ENCODE assay signal across 30 mouse cellular contexts in the genomic region with DNA sequence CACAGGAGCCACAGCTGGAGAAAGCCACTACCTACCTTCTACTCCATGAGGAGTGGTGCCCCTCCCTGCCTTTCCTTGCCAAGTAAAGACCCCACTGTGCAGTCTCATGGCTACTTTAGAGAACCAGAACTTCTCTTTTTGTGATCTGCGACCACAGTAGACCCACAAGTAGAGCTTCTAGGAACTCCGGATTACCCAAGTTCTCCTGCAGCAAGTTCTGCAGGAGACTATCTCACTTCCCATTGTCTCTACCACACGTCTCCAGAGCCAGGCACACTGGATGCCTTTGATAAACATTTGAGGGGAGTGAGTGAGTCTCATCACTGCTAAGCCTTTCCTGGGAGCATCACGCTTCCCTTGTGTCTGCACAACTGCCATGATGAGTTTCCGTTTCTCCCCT. TPM values are rescaled to one million over a fixed set of nuclear protein-coding genes. Genes with fewer than 3 reads are reported as not detected.
DNase-seq lines count a peak whose midpoint lies in the region; ATAC-seq lines count a peak whose summit lies in the region.
"Had no signal": no experiment of that assay in that cellular context is flagged by ENCODE, and none has a peak within 500 bp of the region (broad histone marks: within the 10 kb centered on the region; RNA-seq: fewer than 3 reads in every experiment).

No protein-coding gene starts in this region.

- ATAC-seq in common myeloid progenitor, adult 5-6 weeks (replicated peaks; ENCODE audit: low read depth, poor library complexity, severe bottlenecking), result peak; percentile 54; the same call in 1 of the 2 replicates
- ATAC-seq in megakaryocyte progenitor cell, adult 5-6 weeks (replicated peaks; ENCODE audit: poor library complexity), result peak; percentile 44
- ATAC-seq: activated CD4-positive, CD25-positive, alpha-beta regulatory T cell, adult 4 months; CD4-positive, CD25-positive, alpha-beta regulatory T cell, adult 4 months; forebrain, embryonic 14.5 days; Patski had no signal

- 81% methylated on average over 5 of the region's 5 CpGs for WGBS in limb, embryonic 10.5 days

- H3K36me3 ChIP-seq in limb, embryonic 10.5 days, result no peaks in the 10 kb centered on the region
- H3K36me3 ChIP-seq: embryonic facial prominence, embryonic 13.5 days; embryonic facial prominence, embryonic 15.5 days; forebrain, embryonic 10.5 days; forebrain, embryonic 12.5 days; G1E had no signal

- H3K27me3 ChIP-seq in limb, embryonic 10.5 days (ENCODE audit: low read depth, poor library complexity, severe bottlenecking), result no peaks in the 10 kb centered on the region
- H3K27me3 ChIP-seq: embryonic facial prominence, embryonic 13.5 days; embryonic facial prominence, embryonic 15.5 days; forebrain, embryonic 12.5 days; Patski had no signal

- DNase-seq in heart, adult 11 months, result peak; percentile 42
- DNase-seq in heart, adult 9 months (ENCODE audit: low spot score in 2 of 2), result no peak
- peak; percentile 7 for DNase-seq in limb, embryonic 10.5 days (ENCODE audit: low spot score)
- no peak for DNase-seq in urinary bladder, postnatal 25 days (ENCODE audit: low spot score)
- no peak for DNase-seq in urinary bladder, adult 18-20 months (ENCODE audit: low spot score in 2 of 2)
- DNase-seq: adrenal gland, adult 8-10 months; adrenal gland, postnatal 14 days; adrenal gland, postnatal 36 days; B cell, adult 2 months; cerebellum, adult 11-12 months; cerebellum, adult 2 months; cerebellum, adult 9-10 months; cerebellum, postnatal 10 days; cerebellum, postnatal 25 days; embryo, embryonic 11 days had no signal

- no peak overlapping the region for H3K27ac ChIP-seq in limb, embryonic 10.5 days
- H3K27ac ChIP-seq: embryonic facial prominence, embryonic 13.5 days; embryonic facial prominence, embryonic 15.5 days; forebrain, embryonic 10.5 days; forebrain, embryonic 12.5 days had no signal

- H3K4me1 ChIP-seq in limb, embryonic 10.5 days, result peaks cover 10% of the 10 kb centered on the region
- H3K4me1 ChIP-seq: embryonic facial prominence, embryonic 13.5 days; embryonic facial prominence, embryonic 15.5 days; forebrain, embryonic 10.5 days; forebrain, embryonic 12.5 days had no signal

- no peaks in the 10 kb centered on the region for H3K9me3 ChIP-seq in limb, embryonic 10.5 days (replicated peaks)
- H3K9me3 ChIP-seq: embryonic facial prominence, embryonic 13.5 days; embryonic facial prominence, embryonic 15.5 days; forebrain, embryonic 10.5 days; forebrain, embryonic 12.5 days had no signal

- no peak overlapping the region for H3K4me3 ChIP-seq in limb, embryonic 10.5 days
- H3K4me3 ChIP-seq: embryonic facial prominence, embryonic 13.5 days; embryonic facial prominence, embryonic 15.5 days; erythroblast, embryonic 14.5 days; forebrain, embryonic 10.5 days; forebrain, embryonic 12.5 days had no signal

RNA-seq across cellular contexts. Expression of a gene that starts 5.9 kb away (rescaled TPM):
- not detected in 2 replicates for total RNA-seq in common myeloid progenitor, adult 5-6 weeks (2017)
- polyA plus RNA-seq in limb, embryonic 10.5 days (2016; fragmentation: Nextera tagmentation; extraction: Ambion mirVana), result not detected in 2 replicates
- total RNA-seq in megakaryocyte progenitor cell, adult 5-6 weeks (2015), result not detected in 2 replicates
- not detected in 2 replicates for total RNA-seq in megakaryocyte progenitor cell, adult 5-6 weeks (2017)
- total RNA-seq: adrenal gland, adult 18-20 months; adrenal gland, adult 8-10 months; adrenal gland, postnatal 14 days; adrenal gland, postnatal 36 days; CH12.LX had no signal
- polyA plus RNA-seq: activated CD4-positive, CD25-positive, alpha-beta regulatory T cell, adult 4 months; CD4-positive, CD25-positive, alpha-beta regulatory T cell, adult 4 months; cerebellum, adult 2 months; embryonic facial prominence, embryonic 11.5 days; embryonic facial prominence, embryonic 13.5 days; embryonic facial prominence, embryonic 15.5 days; erythroblast, embryonic 14.5 days; forebrain, embryonic 10.5 days; forebrain, embryonic 12.5 days; forebrain, embryonic 14.5 days; G1E; Patski had no signal

RNA-seq across cellular contexts. Expression of a gene that starts 8.8 kb away (rescaled TPM):
- total RNA-seq in common myeloid progenitor, adult 5-6 weeks (2017), result not detected in 2 replicates
- polyA plus RNA-seq in limb, embryonic 10.5 days (2016; fragmentation: Nextera tagmentation; extraction: Ambion mirVana), result 11.5 and 11.7 TPM in 2 replicates
- not detected in 2 replicates for total RNA-seq in megakaryocyte progenitor cell, adult 5-6 weeks (2015)
- not detected in 2 replicates for total RNA-seq in megakaryocyte progenitor cell, adult 5-6 weeks (2017)
- total RNA-seq: CH12.LX, G1E had no signal
- polyA plus RNA-seq: erythroblast, embryonic 14.5 days; G1E had no signal

Comparison
In these comparisons a context has a peak if more than half of its experiments do, and no peak if none do; other contexts are left out.
1. DNase-seq: peak in heart, adult 11 months (single experiment) and limb, embryonic 10.5 days (single experiment); none in heart, adult 9 months (0 of 2), urinary bladder, postnatal 25 days (single experiment) and urinary bladder, adult 18-20 months (0 of 2).